Mouse (Mus musculus): Measurements from ENCODE around the gene Gigyf1. TPM values are rescaled to one million over a fixed set of nuclear protein-coding genes. Genes with fewer than 3 reads are reported as not detected.
A peak's percentile ranks its signal among the peaks of the same experiment; 100 is the strongest.

Gene Gigyf1
- total RNA-seq (2021): 10 to 100 TPM; 31.2 to 32.5 TPM
- long read RNA-seq, experiment 1, partial matches to known transcripts: 3 of 5 reads
- long read RNA-seq, experiment 1, other reads (novel, unspliced or antisense): 2 of 5 reads
- long read RNA-seq, experiment 2, partial matches to known transcripts: 2 of 8 reads
- long read RNA-seq, experiment 2, other reads (novel, unspliced or antisense): 6 of 8 reads

DNA sequence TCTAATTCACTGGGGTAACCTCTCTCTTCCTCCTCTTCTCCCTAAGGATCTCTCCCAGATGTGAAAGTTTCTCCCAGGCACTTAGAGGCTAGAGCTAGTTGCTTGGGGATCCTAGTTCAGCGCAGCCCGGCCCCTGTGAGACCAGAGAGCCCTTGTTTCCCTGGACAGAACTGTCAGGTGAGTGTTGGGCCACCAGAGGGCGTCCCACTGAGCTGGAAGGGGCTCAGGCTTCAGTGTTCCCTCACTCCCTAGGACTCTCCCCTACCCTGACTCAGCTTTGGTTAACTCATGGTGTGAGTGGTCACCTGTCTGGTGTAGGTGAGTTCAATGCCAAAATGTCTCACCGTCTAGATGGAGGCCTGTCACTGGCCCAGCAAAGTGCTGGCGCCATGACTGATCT is at the start of gene Gigyf1:
Gene Gigyf1, plus strand, starts transcription at position 113 of the 400 bp plus-strand sequence.
- DNase-seq: peak in 1 of 2 experiments; percentile 32

- DNase-seq: no peak
Measured at GRCm38 (mm10) chr5:137472252-137472904, 46.0 kb upstream of the Gigyf1 start.

DNA sequence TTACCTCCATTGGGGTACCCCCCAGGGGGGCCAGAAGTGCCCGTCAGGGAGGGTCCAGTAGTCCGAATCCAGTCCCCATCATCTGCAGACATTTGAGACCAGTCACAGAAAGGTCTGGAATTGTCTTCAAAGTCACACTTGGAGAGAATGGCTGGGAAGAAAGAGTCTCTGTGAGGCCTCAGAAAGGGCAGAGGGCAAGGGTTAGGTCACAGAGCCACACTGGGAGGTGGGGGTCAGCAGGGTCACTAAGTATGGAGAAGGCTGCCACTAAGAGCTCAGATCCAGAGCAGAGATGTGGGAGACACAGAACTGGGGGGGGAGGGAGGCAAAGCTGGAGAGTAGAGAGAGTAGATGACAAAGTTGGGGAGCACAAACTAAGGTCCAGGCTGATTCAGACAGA is 44.0 kb upstream of the Gigyf1 start:
- no peak for DNase-seq

- DNase-seq: no peak
Measured at GRCm38 (mm10) chr5:137476964-137477363, 41.4 kb upstream of the Gigyf1 start, which contains the start of gene Zan. Gene Zan, minus strand, starts transcription at chr5:137477064.

- peak; percentile 78 to 92 for DNase-seq
Measured at GRCm38 (mm10) chr5:137481138-137481537, 37.2 kb upstream of the Gigyf1 start.

GRCm38 (mm10) chr5:137481897-137482296 is 36.5 kb upstream of the Gigyf1 start:
- DNase-seq: no peak

DNA sequence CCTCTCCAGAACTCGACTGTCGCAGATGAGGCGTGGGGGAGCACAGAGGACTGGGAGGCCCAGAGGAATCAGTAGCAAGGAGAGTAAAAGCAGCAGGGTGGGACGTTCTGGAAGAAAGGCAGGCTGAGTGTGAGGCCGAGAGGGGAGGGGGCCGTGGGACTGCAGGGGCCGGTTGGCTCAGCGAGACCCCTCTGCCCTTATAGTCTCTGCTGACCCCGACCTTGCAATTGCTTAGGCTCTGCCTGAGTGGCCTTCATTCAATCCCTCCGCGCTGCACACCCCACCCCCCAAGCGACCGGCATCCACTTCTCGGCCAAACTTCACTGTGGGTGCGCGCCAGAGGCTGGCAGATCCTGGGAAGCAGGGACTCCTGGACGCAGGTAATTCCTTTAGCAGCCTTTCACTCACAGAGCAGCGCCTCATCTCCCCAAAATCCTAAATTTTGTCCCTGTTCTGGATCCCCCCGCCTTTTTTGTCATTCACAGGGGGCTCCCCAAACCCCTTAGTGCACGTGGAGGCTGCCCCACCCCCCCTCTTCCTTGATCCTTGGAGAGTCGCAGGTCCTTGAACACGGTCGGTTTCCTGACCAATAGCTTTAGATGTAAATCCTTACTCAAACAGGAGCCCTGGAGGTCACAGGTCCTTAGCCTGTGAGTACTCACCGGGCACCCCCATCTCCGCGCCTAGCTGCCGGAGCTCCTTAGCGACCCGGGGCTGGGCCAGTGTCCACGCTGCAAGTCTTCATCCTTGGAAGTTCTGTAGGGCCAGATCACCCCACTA is 33.1 kb upstream of the Gigyf1 start:
- DNase-seq: no peak

- no peak for DNase-seq
Measured at GRCm38 (mm10) chr5:137485851-137486155, 32.5 kb upstream of the Gigyf1 start.

DNA sequence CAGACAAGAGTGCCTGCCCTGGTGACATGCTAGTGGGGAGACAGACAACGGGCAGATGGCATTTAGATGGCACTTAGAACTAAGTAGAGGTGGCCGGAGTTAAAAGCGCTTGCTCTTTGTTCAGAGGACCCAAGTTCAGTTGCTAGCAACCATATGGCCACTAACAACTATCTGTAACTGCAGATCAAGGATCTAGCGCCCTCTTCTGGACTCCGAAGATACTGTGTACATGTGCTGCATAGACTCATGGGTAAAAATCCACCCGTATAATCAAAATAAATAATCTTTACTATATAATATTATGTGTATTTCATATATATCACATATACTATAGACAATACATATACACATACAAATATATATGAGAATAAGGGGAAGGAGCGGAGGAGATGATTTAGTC is 30.7 kb upstream of the Gigyf1 start:
- no peak for DNase-seq

- peak; percentile 64 to 81 for DNase-seq
Measured at GRCm38 (mm10) chr5:137491559-137491958, 26.8 kb upstream of the Gigyf1 start.

GRCm38 (mm10) chr5:137493831-137494230 is 24.5 kb upstream of the Gigyf1 start:
- DNase-seq: peak; percentile 44 to 67

DNA sequence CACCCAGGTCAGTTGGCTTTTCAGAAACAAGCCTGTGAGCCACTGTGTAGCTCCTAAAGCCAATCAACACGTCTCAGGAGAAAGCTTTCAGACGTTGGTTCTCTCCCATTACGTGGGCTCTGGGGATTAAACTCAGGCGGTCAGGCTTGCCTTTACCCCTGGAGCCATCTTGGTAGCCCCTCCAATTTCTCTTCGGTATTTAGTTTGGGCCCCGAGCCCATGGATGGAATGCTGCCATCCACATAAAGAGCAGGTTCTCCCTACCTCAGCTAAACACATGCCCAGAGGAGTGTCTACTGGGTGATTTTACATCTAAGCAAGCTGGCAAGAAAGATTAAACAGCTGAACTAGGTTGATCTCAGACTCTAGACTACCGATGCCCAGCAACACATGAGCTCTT is 18.2 kb upstream of the Gigyf1 start:
- DNase-seq: no peak

DNA sequence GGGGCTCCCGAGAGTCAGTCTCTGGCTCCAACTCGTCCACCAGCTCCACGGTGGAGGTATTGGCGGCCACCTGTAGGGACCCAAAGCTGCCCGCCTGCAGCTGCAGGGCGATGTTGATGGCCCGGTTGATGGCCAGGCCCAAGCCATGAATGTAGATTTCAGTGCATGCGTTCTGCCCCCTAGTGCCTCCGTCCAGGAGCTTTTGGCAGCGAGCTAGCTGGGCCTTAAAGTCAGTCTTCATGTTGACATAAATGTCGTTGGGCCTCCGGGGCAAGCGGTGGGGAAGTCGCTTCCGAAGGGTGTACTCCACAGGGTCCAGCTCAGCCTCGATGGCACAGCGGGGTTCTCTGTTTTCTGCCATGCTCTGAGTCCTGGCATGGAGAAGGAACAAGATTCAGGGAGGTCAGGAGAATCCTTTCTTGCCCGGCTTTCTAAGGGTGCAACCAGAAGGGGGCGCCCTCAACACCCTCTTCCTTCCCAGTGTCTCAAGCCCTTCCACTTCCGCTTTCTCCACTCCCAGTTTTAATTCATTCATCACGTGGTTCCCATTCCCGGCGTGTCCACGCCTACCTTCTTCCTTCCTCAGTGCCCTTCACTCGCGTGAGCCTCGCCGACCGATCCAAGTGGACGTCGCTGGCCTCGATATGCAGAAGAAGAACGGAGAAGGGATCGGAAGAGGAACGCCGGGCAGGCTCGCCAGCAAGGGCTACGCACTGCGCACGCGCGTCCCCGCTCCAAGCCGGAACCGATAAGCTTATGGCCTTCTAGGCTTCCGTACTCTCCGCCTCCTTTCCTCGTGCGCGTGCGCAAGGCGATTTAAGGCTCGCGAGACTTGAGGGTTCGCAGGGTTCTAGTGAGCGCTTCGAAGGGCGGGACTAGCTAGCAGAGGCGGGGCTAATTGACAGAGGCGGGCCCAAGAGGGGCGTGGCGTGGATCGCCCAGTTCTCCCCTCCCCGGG is 16.4 kb upstream of the Gigyf1 start, which contains the start of gene Pop7:
Gene Pop7, minus strand, starts transcription at position 810 of the 958 bp plus-strand sequence.
- peak; percentile 100 for DNase-seq

- peak in 1 of 2 experiments; percentile 90 for DNase-seq
Measured at GRCm38 (mm10) chr5:137502667-137503110, 15.7 kb upstream of the Gigyf1 start.

DNA sequence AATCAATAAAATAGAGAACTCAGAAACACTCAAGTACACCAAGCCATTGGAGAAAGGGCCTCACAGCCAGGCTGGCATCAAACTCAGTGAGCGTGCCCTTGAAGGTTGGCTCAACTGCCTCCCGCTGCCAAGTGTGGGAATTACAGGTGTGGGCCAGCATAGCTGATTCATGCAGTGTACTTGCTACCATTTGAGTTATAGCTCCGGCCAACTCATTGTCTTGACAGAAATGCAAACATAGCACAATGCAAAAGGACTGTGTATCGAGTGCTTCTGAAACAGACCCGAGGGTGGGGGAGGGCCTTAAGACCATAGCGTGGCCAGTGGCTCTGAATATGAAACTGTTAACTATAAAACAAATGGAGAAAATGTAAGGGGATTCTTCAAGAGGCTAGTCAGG is 14.3 kb upstream of the Gigyf1 start:
- DNase-seq: peak in 1 of 2 experiments; percentile 7

- peak; percentile 86 to 89 for DNase-seq
Measured at GRCm38 (mm10) chr5:137510014-137510501, 8.3 kb upstream of the Gigyf1 start.

GRCm38 (mm10) chr5:137510573-137511390 is 7.6 kb upstream of the Gigyf1 start:
- peak in 1 of 2 experiments; percentile 42 for DNase-seq

GRCm38 (mm10) chr5:137511706-137512105 is 6.6 kb upstream of the Gigyf1 start:
- no peak for DNase-seq

DNA sequence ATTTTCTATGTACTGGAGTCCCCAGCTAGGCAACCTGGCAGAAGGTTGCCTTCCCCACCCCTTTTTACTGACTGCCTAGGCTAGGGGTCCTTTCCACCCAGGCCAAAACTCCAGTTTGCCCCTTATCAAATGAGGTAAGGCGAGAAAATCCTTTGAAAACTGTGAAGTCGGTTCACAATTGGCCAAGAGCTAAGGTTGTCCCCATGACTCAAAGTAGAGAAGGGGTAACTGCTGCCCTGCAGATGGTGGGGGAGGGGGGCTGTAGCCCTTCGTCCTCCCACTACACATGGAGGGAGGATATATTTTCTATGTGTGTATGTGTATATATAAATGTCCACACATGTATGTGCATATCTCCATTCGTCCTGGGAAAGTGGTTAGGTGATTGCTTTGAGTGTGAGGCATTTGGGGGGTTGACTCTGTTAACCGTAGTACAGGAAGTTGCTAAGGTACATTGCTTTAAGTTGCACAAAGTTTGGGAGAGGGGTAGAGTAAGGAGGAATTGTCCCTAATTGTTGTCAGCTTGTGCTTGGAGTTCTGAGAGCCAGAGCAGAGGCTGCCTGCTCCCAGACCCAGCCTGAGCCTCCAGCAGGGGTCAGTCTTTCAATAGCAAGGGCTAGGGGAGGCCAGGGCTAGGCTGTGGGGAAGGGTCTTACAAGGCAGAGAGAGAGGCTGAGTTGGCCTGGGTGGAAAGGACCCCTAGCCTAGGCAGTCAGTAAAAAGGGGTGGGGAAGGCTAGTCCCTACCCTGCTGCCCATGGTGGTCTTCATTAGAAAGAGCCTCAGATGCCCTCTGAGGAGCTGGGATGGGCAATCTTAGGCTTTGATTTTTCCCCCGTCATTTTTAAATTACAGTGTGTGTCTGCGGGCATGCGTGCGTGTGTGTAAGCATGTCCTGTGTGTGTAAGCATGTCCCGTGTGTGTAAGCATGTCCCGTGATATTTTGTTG is 5.2 kb upstream of the Gigyf1 start:
- peak in 1 of 2 experiments; percentile 59 for DNase-seq

All from heart, adult 18-20 months (tissue).